Mouse (Mus musculus) cerebellum, adult 2 months (tissue): ENCODE measurements at regions not wholly inside any gene's neighbourhood (a gene's known extent, or its start where the extent isn't known, plus 50 kb on each side); places are given as distances from the start of the nearest gene placed in this dataset.

Experiments
- CTCF ChIP-seq: fragments of 200-500 bp; IDR thresholded peaks from 2 replicates; pipeline ENCODE4 v1.5.1; 2011; ENCODE audit warnings: low read depth, mild to moderate bottlenecking, control low read depth, low read length, moderate library complexity, borderline replicate concordance; ENCODE audit not compliant: insufficient read depth
- POLR2A ChIP-seq: fragments of 200-500 bp; IDR thresholded peaks from 2 replicates; pipeline ENCODE4 v1.6.1; 2011; ENCODE audit warnings: low read length, control low read depth, borderline replicate concordance; ENCODE audit not compliant: insufficient read depth

GRCm38 (mm10) chr15:10840621-10841034 is 111.5 kb upstream of the C1qtnf3 start:
- TF ChIP-seq POLR2A (no peak), CTCF (no peak)
